In genomic region chr14:121054062-121054461, GRCm38 (mm10) we compare ENCODE assay signal across 15 mouse cellular contexts. TPM values are rescaled to one million over a fixed set of nuclear protein-coding genes. Genes with fewer than 3 reads are reported as not detected.
DNase-seq lines count a peak whose midpoint lies in the region; ATAC-seq and TF ChIP-seq lines count a peak whose summit lies in the region.
"Had no signal": no experiment of that assay in that cellular context is flagged by ENCODE, and none has a peak within 500 bp of the region (broad histone marks: within the 10 kb centered on the region; RNA-seq: fewer than 3 reads in every experiment).

No protein-coding gene starts in this region.

- H3K27ac ChIP-seq in heart, embryonic 15.5 days, result peak overlapping the region; percentile 38; the same call in 1 of the 2 replicates
- no peak overlapping the region for H3K27ac ChIP-seq in liver, embryonic 11.5 days (ENCODE audit: low read depth, low read length)
- peak overlapping the region; percentile 17; the same call in 1 of the 2 replicates for H3K27ac ChIP-seq in embryonic fibroblast, embryonic 13.5 days (ENCODE audit: insufficient read depth, low read length)
- no peak overlapping the region; the same call in 1 of the 2 replicates for H3K27ac ChIP-seq in liver, embryonic 13.5 days
- H3K27ac ChIP-seq: liver, embryonic 14.5 days had no signal

- TF ChIP-seq POLR2A in embryonic fibroblast, embryonic 13.5 days (IDR thresholded peaks at IDR 0.05; ENCODE audit: low read depth, low read length), result no peak

- WGBS in heart, embryonic 15.5 days, result 77% methylated on average over 5 of the region's 5 CpGs
- 72% methylated on average over 5 of the region's 5 CpGs for WGBS in liver, embryonic 11.5 days
- WGBS in liver, embryonic 13.5 days (ENCODE audit: insufficient replicate concordance), result 65% methylated on average over 5 of the region's 5 CpGs

- no peaks in the 10 kb centered on the region for H3K36me3 ChIP-seq in heart, embryonic 15.5 days
- H3K36me3 ChIP-seq in liver, embryonic 11.5 days (ENCODE audit: control insufficient read depth, insufficient read depth, low read length), result no peaks in the 10 kb centered on the region; the same call in 1 of the 2 replicates
- no peaks in the 10 kb centered on the region for H3K36me3 ChIP-seq in liver, embryonic 13.5 days
- H3K36me3 ChIP-seq: midbrain, embryonic 12.5 days had no signal

- no peak for ATAC-seq in heart, embryonic 15.5 days (replicated peaks; ENCODE audit: insufficient number of reproducible peaks, insufficient read depth, low FRiP score, low read depth)
- no peak for ATAC-seq in liver, embryonic 11.5 days (replicated peaks; ENCODE audit: low FRiP score)
- no peak for ATAC-seq in liver, embryonic 13.5 days (ENCODE audit: low read depth)

- no peaks in the 10 kb centered on the region for H3K9me3 ChIP-seq in heart, embryonic 15.5 days (replicated peaks)
- no peaks in the 10 kb centered on the region for H3K9me3 ChIP-seq in liver, embryonic 11.5 days (ENCODE audit: control insufficient read depth, low read length)
- no peaks in the 10 kb centered on the region for H3K9me3 ChIP-seq in liver, embryonic 13.5 days (replicated peaks)
- H3K9me3 ChIP-seq: midbrain, embryonic 12.5 days had no signal

- no peak overlapping the region for H3K4me3 ChIP-seq in heart, embryonic 15.5 days
- no peak overlapping the region for H3K4me3 ChIP-seq in liver, embryonic 11.5 days (ENCODE audit: low read depth, low read length)
- no peak overlapping the region for H3K4me3 ChIP-seq in embryonic fibroblast, embryonic 13.5 days (ENCODE audit: insufficient read depth, low read length)
- no peak overlapping the region for H3K4me3 ChIP-seq in liver, embryonic 13.5 days (replicated peaks)
- H3K4me3 ChIP-seq: midbrain, embryonic 12.5 days had no signal

- DNase-seq in heart, postnatal 14 days, result no peak
- no peak for DNase-seq in liver, embryonic 11.5 days (ENCODE audit: low spot score)
- DNase-seq in liver, result no peak
- DNase-seq in liver, embryonic 13.5 days, result no peak
- no peak for DNase-seq in adrenal gland, postnatal 36 days
- no peak for DNase-seq in left cerebral cortex, adult 11 months (ENCODE audit: low spot score)
- DNase-seq: gastrocnemius, postnatal 25 days; heart, postnatal 36 days; kidney, adult 8-10 months; layer of hippocampus, postnatal 36 days; thymus, postnatal 4 days had no signal

- H3K9ac ChIP-seq in heart, embryonic 15.5 days, result no peak overlapping the region
- H3K9ac ChIP-seq in liver, embryonic 11.5 days (ENCODE audit: low read depth, low read length), result no peak overlapping the region
- no peak overlapping the region for H3K9ac ChIP-seq in liver, embryonic 13.5 days
- H3K9ac ChIP-seq: liver, embryonic 14.5 days; midbrain, embryonic 12.5 days had no signal

- no peak for TF ChIP-seq CTCF in embryonic fibroblast, embryonic 13.5 days (IDR thresholded peaks at IDR 0.05; ENCODE audit: borderline replicate concordance, insufficient read depth, low read length)

- intact Hi-C loops in heart, postnatal 14 days (cut with DNase I), result no loop called here

- H3K27me3 ChIP-seq in heart, embryonic 15.5 days, result no peaks in the 10 kb centered on the region
- no peaks in the 10 kb centered on the region for H3K27me3 ChIP-seq in liver, embryonic 11.5 days (replicated peaks; ENCODE audit: control insufficient read depth, insufficient read depth, low read length)
- H3K27me3 ChIP-seq in liver, embryonic 13.5 days, result no peaks in the 10 kb centered on the region

- peaks cover 52% of the 10 kb centered on the region for H3K4me1 ChIP-seq in heart, embryonic 15.5 days (replicated peaks)
- peaks cover 30% of the 10 kb centered on the region for H3K4me1 ChIP-seq in liver, embryonic 11.5 days (replicated peaks; ENCODE audit: control insufficient read depth, insufficient read depth, low read length)
- peaks cover 36% of the 10 kb centered on the region for H3K4me1 ChIP-seq in embryonic fibroblast, embryonic 13.5 days (ENCODE audit: control insufficient read depth, insufficient read depth, low read length)
- peaks cover 37% of the 10 kb centered on the region for H3K4me1 ChIP-seq in liver, embryonic 13.5 days (replicated peaks)

- no peak overlapping the region for H3K4me2 ChIP-seq in heart, embryonic 15.5 days
- H3K4me2 ChIP-seq in liver, embryonic 11.5 days, result peak overlapping the region; percentile 12; the same call in 1 of the 2 replicates
- H3K4me2 ChIP-seq in liver, embryonic 13.5 days, result peak overlapping the region; percentile 46; the same call in 1 of the 2 replicates

RNA-seq across cellular contexts. Expression of gene Farp1, which starts 19.1 kb away (rescaled TPM):
- polyA plus RNA-seq in heart, embryonic 15.5 days (2015; fragmentation: Nextera tagmentation; extraction: Ambion mirVana), result 10.8 and 17.4 TPM in 2 replicates
- 10 to 100 TPM; 16.5 to 17.7 TPM for total RNA-seq in heart, postnatal 14 days (2021)
- 14.9 and 17.6 TPM in 2 replicates for polyA plus RNA-seq in liver, embryonic 11.5 days (2014; fragmentation: Nextera tagmentation; extraction: Ambion mirVana)
- polyA plus RNA-seq in embryonic fibroblast, embryonic 13.5 days (2011; ENCODE audit: insufficient read length, low read depth, missing spikeins), result 127 and 142 TPM in 2 replicates
- 3.4 and 4.0 TPM in 2 replicates for polyA plus RNA-seq in liver, embryonic 13.5 days (2015; fragmentation: Nextera tagmentation; extraction: Ambion mirVana)
- total RNA-seq in adrenal gland, postnatal 36 days (2021), result 10 to 100 TPM; 17.2 to 25.1 TPM

Comparison
In these comparisons a context has a peak if more than half of its experiments do, and no peak if none do; other contexts are left out.
1. H3K27ac ChIP-seq: peak in heart, embryonic 15.5 days (single experiment) and embryonic fibroblast, embryonic 13.5 days (single experiment); none in liver, embryonic 11.5 days (single experiment) and liver, embryonic 13.5 days (single experiment).